Mouse (Mus musculus): ENCODE measurements around the gene Ctc1.

Gene Ctc1

DNA sequence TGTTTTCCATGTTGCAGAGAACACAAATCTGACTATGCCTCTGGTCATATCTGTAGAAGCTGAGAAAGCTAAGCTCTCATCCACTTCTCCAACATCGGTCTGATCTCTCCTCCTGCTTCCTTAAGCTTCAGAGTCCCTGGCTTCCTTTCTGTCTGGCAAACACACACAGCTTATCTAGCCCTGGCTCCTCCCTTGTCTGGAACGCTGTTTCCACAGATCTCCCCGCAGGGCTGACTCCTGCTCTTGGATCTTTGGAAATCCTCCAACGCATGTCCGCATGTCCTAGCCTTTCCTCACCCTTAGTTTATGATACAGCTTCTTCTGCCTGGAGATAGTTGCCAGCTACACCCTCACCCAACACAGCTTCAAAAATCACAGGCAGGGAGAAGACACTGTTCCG is 51.9 kb downstream of the Ctc1 start:
- peak in 1 of 2 experiments; percentile 78 for DNase-seq (ENCODE audit: low spot score in 2 of 2)

DNA sequence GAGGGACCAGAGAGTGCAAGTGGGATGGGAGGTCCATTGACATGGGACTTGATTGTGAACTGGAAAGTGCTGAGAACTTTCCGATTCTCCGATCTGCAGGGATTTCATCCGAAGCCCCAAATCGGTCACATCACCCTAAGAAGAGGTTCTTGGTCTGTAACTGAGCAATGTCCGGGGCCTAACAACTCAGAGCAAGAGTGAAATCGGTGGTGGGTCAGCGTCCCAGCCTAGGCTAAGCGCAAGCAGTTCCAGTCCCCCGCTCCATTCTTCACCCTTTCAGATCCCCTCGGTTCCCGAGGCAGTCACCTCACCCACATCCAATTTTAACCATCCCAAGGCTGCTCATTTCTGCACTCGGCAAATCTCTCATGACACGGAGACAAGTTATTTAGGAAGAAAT is 54.4 kb downstream of the Ctc1 start:
- DNase-seq (ENCODE audit: low spot score in 2 of 2), result no peak

DNA sequence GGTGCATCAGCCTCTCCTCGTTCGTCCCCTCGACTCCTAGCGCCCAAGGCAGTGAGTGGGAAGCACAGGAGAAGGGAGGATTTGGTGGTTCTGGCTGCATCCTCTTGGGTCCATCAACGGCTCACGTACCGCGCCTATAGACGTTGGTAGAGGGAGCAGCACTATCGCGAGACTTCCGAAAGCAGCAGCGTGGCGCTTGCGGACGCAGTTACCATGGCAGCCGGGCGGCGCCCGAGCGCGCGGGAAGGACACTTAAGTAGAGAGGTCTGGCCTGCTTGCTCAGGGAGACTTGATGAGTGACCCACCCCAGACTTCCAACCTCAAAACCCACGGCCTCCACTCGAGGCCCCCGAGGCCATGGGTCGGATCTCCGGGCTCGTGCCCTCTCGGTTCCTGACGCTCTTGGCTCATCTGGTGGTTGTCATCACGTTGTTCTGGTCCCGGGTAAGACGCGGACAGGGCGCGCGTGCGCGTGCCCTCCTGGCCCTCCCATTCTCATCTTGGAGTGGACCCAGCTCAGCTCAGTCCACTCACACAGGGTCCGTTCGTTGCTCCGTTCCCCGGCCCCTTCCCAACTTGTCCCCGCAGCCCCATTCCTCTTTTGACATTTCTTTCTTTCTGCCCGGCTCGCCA is 55.0 kb downstream of the Ctc1 start, which contains the start of gene Tmem107:
Gene Tmem107 (plus strand): TSS at position 217 of the 633 bp plus-strand sequence.
- peak; percentile 93 to 96 for DNase-seq (ENCODE audit: low spot score in 2 of 2)

DNA sequence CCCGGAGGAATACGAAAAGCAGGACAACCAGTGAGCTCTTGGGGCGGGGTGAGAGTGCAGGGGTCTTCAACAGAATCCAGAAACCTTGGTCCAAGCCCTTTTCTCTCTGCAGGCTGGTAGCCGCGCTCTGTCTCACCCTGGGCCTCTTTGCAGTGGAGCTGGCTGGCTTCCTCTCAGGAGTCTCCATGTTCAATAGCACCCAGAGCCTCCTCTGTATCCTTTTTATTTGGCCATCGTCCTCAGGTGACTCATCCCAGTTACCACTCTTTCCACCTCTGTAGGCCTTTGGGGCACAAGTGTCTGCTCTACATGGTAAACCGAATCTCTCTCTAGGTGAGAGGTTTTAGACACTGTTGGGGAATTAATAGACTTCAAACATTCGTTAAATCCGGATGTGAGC is 55.6 kb downstream of the Ctc1 start:
- peak in 1 of 2 experiments; percentile 27 for DNase-seq (ENCODE audit: low spot score in 2 of 2)

DNA sequence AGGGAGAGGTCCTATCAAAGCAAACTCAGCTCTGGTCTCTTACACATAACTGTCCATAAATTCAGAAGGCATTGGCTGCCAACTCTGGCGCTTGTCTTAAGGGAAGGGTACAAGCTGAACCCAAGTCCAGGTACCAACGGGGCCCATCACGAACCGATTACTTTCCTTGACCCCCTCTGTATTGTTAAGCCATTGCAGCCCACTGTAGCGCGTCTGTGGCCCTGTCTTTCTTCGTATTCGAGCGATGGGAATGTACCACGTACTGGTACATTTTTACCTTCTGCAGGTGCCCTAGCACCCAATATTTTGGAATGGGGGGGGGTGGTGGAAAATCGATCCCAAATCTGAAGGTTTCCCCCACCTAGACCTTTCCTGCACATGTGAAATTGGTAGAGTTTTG is 56.5 kb downstream of the Ctc1 start:
- DNase-seq (ENCODE audit: low spot score in 2 of 2), result no peak

DNA sequence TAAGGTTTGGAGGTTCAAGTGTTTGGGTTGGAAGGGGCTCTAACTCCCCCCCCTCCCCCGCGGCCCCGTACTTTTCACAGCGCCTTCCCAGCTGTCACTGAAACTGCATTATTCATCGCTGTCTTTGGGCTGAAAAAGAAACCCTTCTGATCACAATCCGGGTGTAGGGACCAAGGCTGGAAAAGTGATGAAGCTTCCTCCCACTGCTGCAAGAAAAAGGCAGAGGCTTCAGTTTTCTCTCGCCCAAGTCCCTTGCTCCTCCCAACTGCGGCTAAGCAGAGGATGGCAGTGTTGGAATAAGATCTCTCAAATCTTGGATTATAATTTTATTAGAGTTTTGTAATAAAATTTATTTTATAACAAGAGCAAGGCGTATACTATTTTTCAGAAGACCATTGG is 57.0 kb downstream of the Ctc1 start:
- DNase-seq (ENCODE audit: low spot score in 2 of 2), result no peak

DNA sequence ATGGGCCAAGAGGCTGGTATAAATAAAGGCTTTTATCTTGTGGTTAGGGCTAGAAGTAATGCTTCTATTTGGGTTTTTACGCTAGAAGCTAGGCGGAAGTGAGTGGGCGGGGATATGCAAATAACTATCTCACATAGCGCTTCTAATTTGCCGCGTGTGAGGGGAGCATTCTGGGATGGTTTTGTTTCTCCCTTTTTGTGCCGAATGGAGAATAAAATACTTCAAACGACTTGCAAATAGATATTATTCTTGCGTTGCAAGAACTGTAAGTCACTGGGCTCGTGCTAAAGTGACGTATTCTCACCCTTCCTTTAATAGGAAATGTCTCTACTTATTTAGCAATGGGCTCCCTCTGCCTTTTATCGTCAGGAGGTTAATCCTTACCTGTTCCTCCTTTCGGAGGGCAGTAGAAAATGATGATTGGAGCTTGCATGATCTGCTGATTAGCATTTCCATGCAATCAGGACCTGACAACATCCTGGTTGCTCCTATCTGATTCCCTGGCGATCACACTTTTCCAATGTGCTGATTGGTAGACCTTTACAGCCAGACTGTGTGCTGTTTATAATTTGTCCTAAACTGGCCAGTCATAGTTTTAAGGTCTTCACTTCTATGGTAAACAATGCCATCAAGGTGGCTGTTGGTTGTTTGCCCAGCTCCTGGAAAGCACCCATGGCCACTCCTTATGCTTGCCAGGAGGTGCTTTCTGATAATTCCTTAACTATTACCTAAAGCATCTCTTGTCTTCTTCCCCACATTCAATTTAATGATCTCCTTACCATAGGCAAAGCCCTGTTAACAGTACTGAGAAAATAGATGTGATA is 57.6 kb downstream of the Ctc1 start:
- DNase-seq (ENCODE audit: low spot score in 2 of 2), result peak; percentile 85 to 93

DNA sequence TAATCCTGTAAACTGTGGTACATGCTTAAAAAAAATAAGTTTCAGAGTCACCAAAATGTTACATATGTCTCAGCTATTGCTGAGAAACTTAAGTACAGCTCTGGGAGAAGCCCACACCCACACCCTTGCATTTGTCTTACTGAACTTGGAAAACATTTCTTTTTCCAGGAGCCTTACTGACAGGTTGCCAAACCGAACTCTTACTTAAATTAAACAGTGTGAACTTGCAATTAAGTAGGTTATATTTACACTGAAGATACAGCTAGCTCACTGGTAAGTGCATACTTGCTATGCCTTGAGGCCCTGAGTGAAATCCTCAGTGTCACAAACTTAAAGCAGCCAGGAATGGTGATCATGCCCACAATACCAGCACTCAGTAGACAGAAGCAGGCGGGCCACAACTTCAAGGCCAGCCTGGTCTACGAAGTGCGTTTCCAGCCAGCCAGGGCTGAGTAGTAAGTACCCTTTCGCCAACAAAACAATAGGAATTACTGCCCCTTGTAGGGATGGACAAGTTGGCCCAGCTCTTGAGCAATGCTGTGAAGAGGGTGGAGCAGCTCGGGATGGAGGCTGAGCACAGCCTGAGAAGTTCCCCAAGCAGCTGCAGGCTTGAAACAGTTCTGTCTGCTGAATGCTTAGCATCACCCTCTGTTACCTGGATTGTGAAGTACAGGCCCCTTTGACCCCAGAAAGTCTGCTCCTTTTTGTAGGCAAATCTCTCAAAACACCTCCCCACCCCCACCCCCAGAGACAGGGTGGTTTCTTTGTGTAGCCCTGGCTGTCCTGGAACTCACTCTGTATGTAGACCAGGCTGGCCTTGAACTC is 58.5 kb downstream of the Ctc1 start:
- DNase-seq (ENCODE audit: low spot score in 2 of 2), result no peak

DNA sequence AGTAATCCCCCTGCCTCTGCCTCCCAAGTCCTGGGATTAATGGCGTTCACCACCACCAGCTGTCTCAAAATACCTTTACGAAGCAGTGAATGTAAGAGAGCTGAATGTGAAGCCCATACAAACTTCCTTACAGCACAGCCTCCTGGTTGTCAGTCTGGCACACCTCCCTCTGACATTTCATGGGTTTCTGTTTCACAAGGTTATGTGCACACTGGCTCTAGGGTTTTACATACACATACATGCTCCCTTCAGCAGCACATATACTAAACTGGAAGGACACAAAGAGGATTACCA is 59.0 kb downstream of the Ctc1 start:
- DNase-seq (ENCODE audit: low spot score in 2 of 2), result no peak

DNA sequence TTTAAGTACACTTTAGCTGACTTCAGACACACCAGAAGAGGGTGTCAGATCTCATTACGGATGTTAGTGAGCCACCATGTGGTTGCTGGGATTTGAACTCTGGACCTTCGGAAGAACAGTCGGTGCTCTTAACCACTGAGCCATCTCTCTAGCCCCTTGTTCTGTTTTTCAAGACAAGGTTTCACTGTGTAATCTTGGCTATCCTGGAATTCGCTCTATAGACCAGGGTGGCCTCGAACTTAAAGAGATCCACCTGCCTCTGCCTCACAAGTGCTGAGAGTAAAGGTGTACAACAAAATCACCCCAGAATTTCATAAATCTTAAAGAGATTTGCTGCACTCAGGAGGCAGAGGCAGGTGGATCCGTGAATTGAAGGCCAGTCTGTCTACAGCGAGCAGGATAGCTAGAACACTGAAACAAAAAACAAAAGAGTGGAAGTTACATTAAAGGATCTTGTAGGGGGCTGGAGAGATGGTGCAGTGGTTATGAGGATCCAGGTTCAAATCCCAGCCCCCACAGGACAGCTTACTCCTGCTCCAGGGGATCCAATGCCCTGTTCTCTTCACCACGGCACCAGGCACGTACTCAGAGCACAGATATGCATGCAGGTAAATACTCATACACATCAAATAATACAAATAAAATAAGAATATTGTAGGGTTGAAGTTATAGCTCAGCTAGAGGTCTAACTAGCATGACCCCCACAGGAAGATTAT is 60.2 kb downstream of the Ctc1 start:
- DNase-seq (ENCODE audit: low spot score in 2 of 2), result no peak

DNA sequence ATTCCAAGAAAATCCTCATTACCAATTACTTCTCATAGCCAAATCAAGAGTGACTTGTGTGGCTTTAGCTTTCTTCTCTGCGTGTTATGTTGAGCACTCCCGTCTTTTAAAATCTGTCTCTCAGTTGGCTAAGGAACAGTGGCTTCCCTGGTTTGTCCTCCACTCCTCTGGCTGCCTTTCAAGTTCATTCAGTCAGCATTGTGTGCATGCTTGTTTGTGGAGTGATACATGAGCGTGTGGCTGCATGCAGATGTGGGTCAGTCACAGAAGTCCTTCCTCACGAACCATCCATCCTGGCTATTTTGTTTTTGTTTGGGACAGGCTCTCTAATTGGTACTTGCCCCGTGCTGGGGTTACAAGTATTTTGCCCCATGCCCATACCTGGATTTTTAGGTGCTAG is 60.9 kb downstream of the Ctc1 start:
- DNase-seq (ENCODE audit: low spot score in 2 of 2), result peak in 1 of 2 experiments; percentile 22

DNA sequence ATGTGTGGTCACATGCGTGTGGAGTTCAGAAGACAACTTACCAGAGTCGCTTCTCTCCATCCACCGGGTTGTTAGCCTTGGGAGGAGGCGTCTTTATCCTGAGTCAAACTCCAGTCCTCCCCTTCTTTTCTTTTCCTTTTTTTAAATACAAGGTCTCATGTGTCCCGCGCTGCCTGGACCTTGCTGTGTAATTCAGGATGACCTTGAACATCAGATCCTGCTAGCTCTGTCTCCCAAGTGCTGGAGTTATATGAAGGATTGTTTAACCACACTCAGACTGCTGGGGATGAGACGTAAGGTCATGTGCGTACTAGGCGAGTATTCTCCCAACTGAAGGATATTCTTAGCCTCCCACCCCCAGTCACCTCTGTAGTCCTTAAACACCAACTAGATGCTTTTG is 61.6 kb downstream of the Ctc1 start:
- no peak for DNase-seq (ENCODE audit: low spot score in 2 of 2)

DNA sequence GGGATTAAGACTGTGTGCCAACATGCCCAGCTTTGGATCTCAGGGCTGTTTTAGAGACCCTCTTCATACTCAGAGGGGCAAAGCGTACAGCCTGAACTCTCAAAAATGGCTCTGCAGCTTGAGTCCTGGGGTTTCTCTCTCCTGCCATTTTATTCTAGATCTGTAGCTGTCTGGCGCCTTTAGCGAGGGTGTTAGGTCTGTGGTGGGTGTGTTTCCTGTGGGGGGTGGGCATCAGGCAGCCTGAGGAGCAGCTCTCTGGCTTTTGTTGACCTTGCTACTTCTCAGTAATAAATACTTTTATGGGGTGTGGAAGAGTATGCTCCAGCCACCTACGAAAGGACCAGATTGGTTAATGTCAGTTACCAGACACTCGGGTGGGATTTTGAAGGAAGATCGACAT is 62.3 kb downstream of the Ctc1 start:
- DNase-seq (ENCODE audit: low spot score in 2 of 2), result no peak

DNA sequence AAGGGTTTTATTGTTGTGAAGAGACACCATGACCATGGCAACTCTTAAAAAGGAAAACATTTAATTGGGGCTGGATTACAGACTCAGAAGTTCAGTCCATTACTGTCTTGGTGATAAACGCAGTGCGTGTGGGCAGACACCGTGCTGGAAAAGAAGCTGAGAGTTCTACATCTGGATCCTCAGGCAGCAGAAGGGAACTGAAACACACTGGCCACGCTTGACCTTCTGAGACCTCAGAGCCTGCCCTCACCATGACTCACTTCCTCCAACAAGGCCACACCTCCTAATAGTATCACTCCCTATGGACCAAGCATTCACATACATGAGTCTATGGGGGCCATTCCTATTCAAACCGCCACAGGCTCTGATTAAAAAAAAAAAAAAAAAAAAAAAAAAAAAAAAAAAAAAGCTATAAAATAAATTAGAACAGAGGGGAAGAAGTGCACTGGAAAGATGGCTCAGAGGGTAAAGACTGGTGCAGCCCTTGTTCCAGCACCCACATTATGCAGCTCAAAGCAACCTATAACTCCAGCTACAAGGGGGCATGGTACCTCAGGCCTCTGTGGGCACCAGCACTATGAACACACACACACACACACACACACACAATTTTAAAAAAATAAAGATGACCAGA is 63.2 kb downstream of the Ctc1 start:
- peak; percentile 42 to 63 for DNase-seq (ENCODE audit: low spot score in 2 of 2)

DNA sequence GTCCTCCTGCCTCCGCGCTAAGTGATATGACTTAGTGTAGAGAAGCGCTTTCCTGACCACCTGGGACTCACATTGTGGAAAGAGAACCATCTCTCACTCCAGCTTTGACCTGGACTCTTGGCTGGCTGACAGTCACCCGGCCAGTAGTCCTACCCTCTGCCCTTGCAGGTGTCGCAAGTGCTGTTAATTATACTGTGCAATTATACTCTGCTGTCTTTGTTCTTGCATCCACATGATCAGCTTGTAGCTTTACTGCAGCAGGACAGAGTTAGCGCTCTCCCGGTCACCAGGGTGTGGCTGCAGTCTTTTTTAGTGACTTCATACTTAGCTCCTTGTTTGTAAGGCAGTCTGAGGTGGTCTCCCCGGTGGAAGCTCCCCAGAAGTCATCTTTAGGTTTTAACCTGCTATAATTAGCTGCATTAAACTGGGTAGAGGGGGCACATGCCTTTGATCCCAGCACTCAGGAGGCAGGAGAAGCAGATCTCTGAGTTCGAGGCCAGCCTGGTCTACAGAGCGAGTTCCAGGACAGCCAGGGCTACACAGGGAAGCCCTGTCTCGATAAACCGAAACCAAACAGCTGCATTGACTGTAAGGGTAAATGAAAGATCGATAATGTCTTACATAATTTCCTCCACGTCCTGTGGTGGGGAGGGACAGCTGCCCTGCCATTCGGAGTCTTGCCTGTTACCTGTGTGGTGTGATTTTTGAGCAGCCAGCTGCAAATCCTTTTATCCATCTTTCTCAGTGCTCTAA is 64.6 kb downstream of the Ctc1 start:
- DNase-seq (ENCODE audit: low spot score in 2 of 2), result no peak

DNA sequence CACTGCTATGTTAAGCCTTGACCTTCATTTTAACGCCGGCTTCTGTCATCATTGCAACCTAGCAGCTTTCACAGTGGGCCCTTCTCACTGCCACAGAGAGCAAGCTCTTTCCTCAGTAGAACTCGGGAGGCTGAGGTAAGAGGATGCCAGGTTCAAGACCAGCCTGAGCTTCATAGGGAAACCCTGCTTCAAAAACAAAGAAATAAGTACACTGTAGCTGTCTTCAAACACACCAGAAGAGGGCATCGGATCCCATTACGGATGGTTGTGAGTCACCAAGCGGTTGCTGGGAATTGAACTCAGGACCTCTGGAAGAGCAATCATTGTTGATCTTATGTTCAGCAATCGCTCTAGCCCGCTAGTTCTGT is 65.1 kb downstream of the Ctc1 start:
- no peak for DNase-seq (ENCODE audit: low spot score in 2 of 2)

DNA sequence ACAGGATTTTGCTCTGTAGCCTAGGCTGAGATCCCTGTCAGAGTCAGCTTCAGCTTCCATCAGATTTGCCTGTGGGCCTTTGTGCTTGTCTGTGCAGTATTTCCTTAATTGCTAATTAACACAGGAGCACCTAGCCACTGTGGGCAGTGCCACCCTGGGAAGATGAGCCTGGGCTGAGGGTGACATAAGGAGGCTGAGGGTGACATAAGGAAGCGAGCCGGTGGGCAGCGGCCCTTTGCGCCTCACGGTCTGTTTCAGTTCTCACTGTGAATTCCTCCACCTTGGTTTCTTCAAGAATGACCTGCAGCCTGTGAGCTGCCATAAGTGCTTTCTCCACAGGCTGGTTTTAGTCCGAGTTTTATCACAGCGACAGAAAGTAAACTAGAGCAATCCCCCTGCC is 65.9 kb downstream of the Ctc1 start:
- no peak for DNase-seq (ENCODE audit: low spot score in 2 of 2)

DNA sequence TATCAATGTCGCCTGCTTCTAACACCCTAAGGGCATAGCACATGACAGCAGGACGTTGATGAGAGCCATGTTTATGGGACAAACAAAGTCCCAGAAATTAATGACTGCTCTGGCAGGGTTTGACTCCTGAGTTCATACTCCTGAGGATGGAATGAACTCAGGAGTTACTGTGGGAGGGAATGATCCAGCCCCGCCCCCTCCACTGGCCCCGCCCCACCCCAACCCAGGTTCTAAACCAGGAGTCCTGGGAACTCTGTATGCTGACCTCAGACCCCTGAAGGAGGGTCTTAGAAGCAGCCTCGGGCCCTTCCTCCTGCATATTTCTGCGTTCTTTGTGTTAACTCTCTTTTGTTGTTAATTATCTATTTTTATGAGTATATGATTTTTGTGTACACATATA is 69.9 kb downstream of the Ctc1 start:
- no peak for DNase-seq (ENCODE audit: low spot score in 2 of 2)

All from heart, adult 9 months (tissue).